Mouse (Mus musculus) cerebellum, adult 2 months (tissue): Measurements from ENCODE around the gene Numb.

Experiments used
- CTCF ChIP-seq: fragments of 200-500 bp; IDR thresholded peaks from 2 replicates; pipeline ENCODE4 v1.5.1; 2011; ENCODE audit warnings: low read depth, mild to moderate bottlenecking, control low read depth, low read length, moderate library complexity, borderline replicate concordance; ENCODE audit not compliant: insufficient read depth
- POLR2A ChIP-seq: fragments of 200-500 bp; IDR thresholded peaks from 2 replicates; pipeline ENCODE4 v1.6.1; 2011; ENCODE audit warnings: low read length, control low read depth, borderline replicate concordance; ENCODE audit not compliant: insufficient read depth

- TF ChIP-seq POLR2A, result no peak
- TF ChIP-seq CTCF, result no peak
Measured at GRCm38 (mm10) chr12:83926061-83926460, 4.3 kb upstream of the Numb start.
